Mouse (Mus musculus): ENCODE results near the gene Arfip2. TPM values are rescaled to one million over a fixed set of nuclear protein-coding genes. Genes with fewer than 3 reads are reported as not detected.

Gene Arfip2
- total and polyA plus RNA-seq, 3 experiments: 78.4 to 108 TPM; not detected in 1

GRCm38 (mm10) chr7:105588325-105588912 lies 51.8 kb downstream of the Arfip2 start:
- no peaks in the 10 kb centered on the region for H3K36me3 ChIP-seq (ENCODE audit: control insufficient read depth in 1 of 2, insufficient read depth in 2 of 2, low read length in 2 of 2)
- no peaks in the 10 kb centered on the region for H3K9me3 ChIP-seq (replicated peaks; ENCODE audit: insufficient read depth, low read length)
- H3K27me3 ChIP-seq (ENCODE audit: control insufficient read depth in 1 of 2, insufficient read depth in 2 of 2, low read length in 2 of 2): no peaks in the 10 kb centered on the region; a peak in 1 of 4 replicates
- no peak for TF ChIP-seq RAD21 (IDR thresholded peaks at IDR 0.05; ENCODE audit: low read depth, low read length)
- no peak for TF ChIP-seq ETS1 (IDR thresholded peaks at IDR 0.05; ENCODE audit: low read depth, low read length)
- no peak for TF ChIP-seq SIN3A (IDR thresholded peaks at IDR 0.05; ENCODE audit: low read length)
- no peak for TF ChIP-seq E2F4 (IDR thresholded peaks at IDR 0.05; ENCODE audit: borderline replicate concordance, low read depth, low read length)
- no peak for TF ChIP-seq NELFE (IDR thresholded peaks at IDR 0.05; ENCODE audit: low read depth, low read length)
- TF ChIP-seq MAX (IDR thresholded peaks at IDR 0.05; ENCODE audit: low read length): no peak
- no peak for TF ChIP-seq BHLHE40 (IDR thresholded peaks at IDR 0.05; ENCODE audit: borderline replicate concordance, low read depth, low read length)
- no peak for TF ChIP-seq MXI1 (IDR thresholded peaks at IDR 0.05; ENCODE audit: low read depth, low read length)
- TF ChIP-seq CHD2 (IDR thresholded peaks at IDR 0.05; ENCODE audit: low read length): no peak
- no peak for TF ChIP-seq NRF1 (IDR thresholded peaks at IDR 0.05; ENCODE audit: insufficient read depth, low read depth, low read length, poor library complexity, severe bottlenecking)
- TF ChIP-seq SMC3 (IDR thresholded peaks at IDR 0.05; ENCODE audit: low read depth, low read length): no peak
- TF ChIP-seq TCF12 (IDR thresholded peaks at IDR 0.05; ENCODE audit: low read depth, low read length): no peak
- no peak for TF ChIP-seq POLR2AphosphoS5 (IDR thresholded peaks at IDR 0.05; ENCODE audit: borderline replicate concordance, low read depth, low read length)
- no peak for TF ChIP-seq EP300 (IDR thresholded peaks at IDR 0.05; ENCODE audit: low read depth in 1 of 2, low read length in 2 of 2)
- no peak for TF ChIP-seq MAZ (IDR thresholded peaks at IDR 0.05; ENCODE audit: low read depth, low read length)
- no peak for TF ChIP-seq TAL1 (IDR thresholded peaks at IDR 0.05; ENCODE audit: low read length)
- H3K9ac ChIP-seq (ENCODE audit: control insufficient read depth, low read depth, low read length, poor library complexity, severe bottlenecking): no peak overlapping the region
- H3K4me1 ChIP-seq (ENCODE audit: control insufficient read depth in 1 of 2, insufficient read depth in 2 of 2, low read length in 2 of 2): no peaks in the 10 kb centered on the region
- no peak overlapping the region for H3K27ac ChIP-seq (ENCODE audit: control insufficient read depth, low read depth, low read length)
- H3K79me2 ChIP-seq (ENCODE audit: control insufficient read depth, insufficient read depth, low read length, poor library complexity): no peaks in the 10 kb centered on the region
- no peak overlapping the region for H3K4me3 ChIP-seq (ENCODE audit: control insufficient read depth in 1 of 2, insufficient read depth in 1 of 2, low read depth in 2 of 2, low read length in 2 of 2)
- no peak for DNase-seq (ENCODE audit: low read depth, low spot score)

Other genes with a start within 250 kb of the Arfip2 start
- 6.2 and 7.8 TPM in 2 replicates for gene Fam160a2, start 240.4 kb downstream of the Arfip2 start, total RNA-seq (2012; rRNA removed)
- gene Fam160a2, start 240.4 kb downstream of the Arfip2 start, polyA plus RNA-seq (2012; ENCODE audit: insufficient read depth in 1 of 2, insufficient read length in 2 of 2, low read depth in 1 of 2, low replicate concordance in 2 of 2, missing spikeins in 1 of 2): 10 to 100 TPM in 1 of 2 experiments, not detected in 1; 17.7 TPM
- not detected in 2 replicates for gene Cnga4, start 235.8 kb downstream of the Arfip2 start, total RNA-seq (2012; rRNA removed)
- not detected for gene Cnga4, start 235.8 kb downstream of the Arfip2 start, polyA plus RNA-seq (2012; ENCODE audit: insufficient read depth in 1 of 2, insufficient read length in 2 of 2, low read depth in 1 of 2, low replicate concordance in 2 of 2, missing spikeins in 1 of 2)
- gene Cckbr, start 214.7 kb downstream of the Arfip2 start, total RNA-seq (2012; rRNA removed): not detected in 2 replicates
- not detected for gene Cckbr, start 214.7 kb downstream of the Arfip2 start, polyA plus RNA-seq (2012; ENCODE audit: insufficient read depth in 1 of 2, insufficient read length in 2 of 2, low read depth in 1 of 2, low replicate concordance in 2 of 2, missing spikeins in 1 of 2)
- not detected in 2 replicates for gene Cavin3, start 158.1 kb downstream of the Arfip2 start, total RNA-seq (2012; rRNA removed)
- gene Cavin3, start 158.1 kb downstream of the Arfip2 start, polyA plus RNA-seq (2012; ENCODE audit: insufficient read depth in 1 of 2, insufficient read length in 2 of 2, low read depth in 1 of 2, low replicate concordance in 2 of 2, missing spikeins in 1 of 2): not detected
- 17.9 and 22.2 TPM in 2 replicates for gene Smpd1, start 86.1 kb downstream of the Arfip2 start, total RNA-seq (2012; rRNA removed)
- 10 to 100 TPM; 32.3 to 98.7 TPM for gene Smpd1, start 86.1 kb downstream of the Arfip2 start, polyA plus RNA-seq (2012; ENCODE audit: insufficient read depth in 1 of 2, insufficient read length in 2 of 2, low read depth in 1 of 2, low replicate concordance in 2 of 2, missing spikeins in 1 of 2)
- not detected in 2 replicates for gene Apbb1, start 58.8 kb downstream of the Arfip2 start, total RNA-seq (2012; rRNA removed)
- under 1 TPM in 1 of 2 experiments, not detected in 1; 0.13 TPM for gene Apbb1, start 58.8 kb downstream of the Arfip2 start, polyA plus RNA-seq (2012; ENCODE audit: insufficient read depth in 1 of 2, insufficient read length in 2 of 2, low read depth in 1 of 2, low replicate concordance in 2 of 2, missing spikeins in 1 of 2)
- gene Hpx, start 40.3 kb downstream of the Arfip2 start, total RNA-seq (2012; rRNA removed): not detected in 2 replicates
- gene Hpx, start 40.3 kb downstream of the Arfip2 start, polyA plus RNA-seq (2012; ENCODE audit: insufficient read depth in 1 of 2, insufficient read length in 2 of 2, low read depth in 1 of 2, low replicate concordance in 2 of 2, missing spikeins in 1 of 2): under 1 TPM in 1 of 2 experiments, not detected in 1; 0.14 TPM
- gene Trim3, start 6.8 kb downstream of the Arfip2 start, total RNA-seq (2012; rRNA removed): 7.0 and 7.5 TPM in 2 replicates
- 10 to 100 TPM in 1 of 2 experiments, not detected in 1; 15.4 TPM for gene Trim3, start 6.8 kb downstream of the Arfip2 start, polyA plus RNA-seq (2012; ENCODE audit: insufficient read depth in 1 of 2, insufficient read length in 2 of 2, low read depth in 1 of 2, low replicate concordance in 2 of 2, missing spikeins in 1 of 2)
- 103 and 107 TPM in 2 replicates for gene Timm10b, start 360 bp downstream of the Arfip2 start, total RNA-seq (2012; rRNA removed)
- gene Timm10b, start 360 bp downstream of the Arfip2 start, polyA plus RNA-seq (2012; ENCODE audit: insufficient read depth in 1 of 2, insufficient read length in 2 of 2, low read depth in 1 of 2, low replicate concordance in 2 of 2, missing spikeins in 1 of 2): 100 to 1,000 TPM in 1 of 2 experiments, not detected in 1; 135 TPM
- gene Gm45799, start 136 bp upstream of the Arfip2 start, total RNA-seq (2012; rRNA removed): 59.1 and 67.2 TPM in 2 replicates
- gene Gm45799, start 136 bp upstream of the Arfip2 start, polyA plus RNA-seq (2012; ENCODE audit: insufficient read depth in 1 of 2, insufficient read length in 2 of 2, low read depth in 1 of 2, low replicate concordance in 2 of 2, missing spikeins in 1 of 2): 100 to 1,000 TPM in 1 of 2 experiments, not detected in 1; 109 TPM
- 1.5 and 1.7 TPM in 2 replicates for gene Dnhd1, start 10.4 kb upstream of the Arfip2 start, total RNA-seq (2012; rRNA removed)
- gene Dnhd1, start 10.4 kb upstream of the Arfip2 start, polyA plus RNA-seq (2012; ENCODE audit: insufficient read depth in 1 of 2, insufficient read length in 2 of 2, low read depth in 1 of 2, low replicate concordance in 2 of 2, missing spikeins in 1 of 2): 1 to 10 TPM in 1 of 2 experiments, not detected in 1; 2.6 TPM
- gene Ilk, start 96.2 kb upstream of the Arfip2 start, total RNA-seq (2012; rRNA removed): 48.3 and 49.6 TPM in 2 replicates
- 10 to 100 TPM in 1 of 2 experiments, not detected in 1; 76.9 TPM for gene Ilk, start 96.2 kb upstream of the Arfip2 start, polyA plus RNA-seq (2012; ENCODE audit: insufficient read depth in 1 of 2, insufficient read length in 2 of 2, low read depth in 1 of 2, low replicate concordance in 2 of 2, missing spikeins in 1 of 2)
- gene Rrp8, start 97.0 kb upstream of the Arfip2 start, total RNA-seq (2012; rRNA removed): 43.7 and 54.2 TPM in 2 replicates
- gene Rrp8, start 97.0 kb upstream of the Arfip2 start, polyA plus RNA-seq (2012; ENCODE audit: insufficient read depth in 1 of 2, insufficient read length in 2 of 2, low read depth in 1 of 2, low replicate concordance in 2 of 2, missing spikeins in 1 of 2): 10 to 100 TPM in 1 of 2 experiments, not detected in 1; 66.9 TPM
- gene Taf10, start 103.9 kb upstream of the Arfip2 start, total RNA-seq (2012; rRNA removed): 233 and 253 TPM in 2 replicates
- gene Taf10, start 103.9 kb upstream of the Arfip2 start, polyA plus RNA-seq (2012; ENCODE audit: insufficient read depth in 1 of 2, insufficient read length in 2 of 2, low read depth in 1 of 2, low replicate concordance in 2 of 2, missing spikeins in 1 of 2): 100 to 1,000 TPM in 1 of 2 experiments, not detected in 1; 350 TPM
- gene Tpp1, start 111.8 kb upstream of the Arfip2 start, total RNA-seq (2012; rRNA removed): 17.5 and 17.6 TPM in 2 replicates
- 10 to 100 TPM in 1 of 2 experiments, not detected in 1; 45.4 TPM for gene Tpp1, start 111.8 kb upstream of the Arfip2 start, polyA plus RNA-seq (2012; ENCODE audit: insufficient read depth in 1 of 2, insufficient read length in 2 of 2, low read depth in 1 of 2, low replicate concordance in 2 of 2, missing spikeins in 1 of 2)
- gene Dchs1, start 147.2 kb upstream of the Arfip2 start, total RNA-seq (2012; rRNA removed): 0.03 and 0.08 TPM in 2 replicates
- under 1 TPM in 1 of 2 experiments, not detected in 1; 0.11 TPM for gene Dchs1, start 147.2 kb upstream of the Arfip2 start, polyA plus RNA-seq (2012; ENCODE audit: insufficient read depth in 1 of 2, insufficient read length in 2 of 2, low read depth in 1 of 2, low replicate concordance in 2 of 2, missing spikeins in 1 of 2)
- 198 and 230 TPM in 2 replicates for gene Mrpl17, start 170.7 kb upstream of the Arfip2 start, total RNA-seq (2012; rRNA removed)
- gene Mrpl17, start 170.7 kb upstream of the Arfip2 start, polyA plus RNA-seq (2012; ENCODE audit: insufficient read depth in 1 of 2, insufficient read length in 2 of 2, low read depth in 1 of 2, low replicate concordance in 2 of 2, missing spikeins in 1 of 2): 100 to 1,000 TPM in 1 of 2 experiments, not detected in 1; 196 TPM

All from MEL (cell line).